Mouse (Mus musculus): ENCODE measurements at regions not wholly inside any gene's neighbourhood (a gene's known extent, or its start where the extent isn't known, plus 50 kb on each side); places are given as distances from the start of the nearest gene placed in this dataset.

- DNase-seq (ENCODE audit: low read depth, low spot score), result no peak
Observed at GRCm38 (mm10) chr15:87229951-87230350, 314.1 kb upstream of the Fam19a5 start.

- DNase-seq (ENCODE audit: low read depth, low spot score), result no peak
Observed at GRCm38 (mm10) chr15:87236096-87236495, 308.0 kb upstream of the Fam19a5 start.

DNA sequence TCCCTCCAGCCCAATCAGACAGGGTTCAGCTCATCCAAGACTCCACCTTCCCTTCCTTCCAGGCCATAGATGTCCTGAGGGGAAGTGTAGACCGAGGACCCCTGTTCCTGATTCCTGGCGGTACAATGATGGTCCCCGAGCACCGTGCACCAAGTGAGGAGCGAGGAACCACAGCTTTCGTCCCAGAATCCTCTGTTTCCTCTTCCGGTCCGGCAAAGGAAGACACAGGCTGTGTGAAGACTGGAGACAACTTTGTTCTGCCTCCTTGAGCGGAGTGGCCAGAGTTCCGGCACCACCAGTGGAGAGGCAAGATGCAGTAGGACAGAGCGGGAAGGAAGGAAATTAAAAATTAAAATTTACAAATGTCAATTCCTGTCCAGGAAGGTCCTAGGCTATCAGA lies 305.0 kb upstream of the Fam19a5 start:
- DNase-seq (ENCODE audit: low read depth, low spot score), result no peak

DNA sequence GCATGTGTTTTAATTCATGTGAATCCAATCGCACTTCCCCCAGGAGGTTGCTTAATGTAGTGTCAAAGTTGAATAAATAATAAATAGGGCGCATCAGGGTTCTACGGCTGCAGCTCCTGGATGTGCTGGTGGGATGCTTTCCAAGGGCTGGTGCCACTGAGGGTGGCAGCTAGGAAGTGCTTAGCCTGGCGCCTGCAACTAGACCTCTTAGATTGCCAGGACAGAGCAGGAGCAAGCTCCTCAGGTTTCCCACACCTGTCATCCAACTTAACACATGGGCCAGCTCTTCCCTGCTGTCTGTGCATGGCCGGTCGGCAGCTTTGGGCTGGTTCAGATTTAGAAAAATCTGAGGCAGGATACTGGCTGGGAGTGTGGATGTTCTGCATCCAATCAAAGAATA lies 282.6 kb upstream of the Fam19a5 start:
- DNase-seq (ENCODE audit: low read depth, low spot score), result no peak

GRCm38 (mm10) chr15:87264906-87265305 lies 279.2 kb upstream of the Fam19a5 start:
- DNase-seq (ENCODE audit: low read depth, low spot score), result no peak

- no peak for DNase-seq (ENCODE audit: low read depth, low spot score)
Observed at GRCm38 (mm10) chr15:87290987-87291529, 253.0 kb upstream of the Fam19a5 start.

- no peak for DNase-seq (ENCODE audit: low read depth, low spot score)
Observed at GRCm38 (mm10) chr15:87319896-87320295, 224.2 kb upstream of the Fam19a5 start.

DNA sequence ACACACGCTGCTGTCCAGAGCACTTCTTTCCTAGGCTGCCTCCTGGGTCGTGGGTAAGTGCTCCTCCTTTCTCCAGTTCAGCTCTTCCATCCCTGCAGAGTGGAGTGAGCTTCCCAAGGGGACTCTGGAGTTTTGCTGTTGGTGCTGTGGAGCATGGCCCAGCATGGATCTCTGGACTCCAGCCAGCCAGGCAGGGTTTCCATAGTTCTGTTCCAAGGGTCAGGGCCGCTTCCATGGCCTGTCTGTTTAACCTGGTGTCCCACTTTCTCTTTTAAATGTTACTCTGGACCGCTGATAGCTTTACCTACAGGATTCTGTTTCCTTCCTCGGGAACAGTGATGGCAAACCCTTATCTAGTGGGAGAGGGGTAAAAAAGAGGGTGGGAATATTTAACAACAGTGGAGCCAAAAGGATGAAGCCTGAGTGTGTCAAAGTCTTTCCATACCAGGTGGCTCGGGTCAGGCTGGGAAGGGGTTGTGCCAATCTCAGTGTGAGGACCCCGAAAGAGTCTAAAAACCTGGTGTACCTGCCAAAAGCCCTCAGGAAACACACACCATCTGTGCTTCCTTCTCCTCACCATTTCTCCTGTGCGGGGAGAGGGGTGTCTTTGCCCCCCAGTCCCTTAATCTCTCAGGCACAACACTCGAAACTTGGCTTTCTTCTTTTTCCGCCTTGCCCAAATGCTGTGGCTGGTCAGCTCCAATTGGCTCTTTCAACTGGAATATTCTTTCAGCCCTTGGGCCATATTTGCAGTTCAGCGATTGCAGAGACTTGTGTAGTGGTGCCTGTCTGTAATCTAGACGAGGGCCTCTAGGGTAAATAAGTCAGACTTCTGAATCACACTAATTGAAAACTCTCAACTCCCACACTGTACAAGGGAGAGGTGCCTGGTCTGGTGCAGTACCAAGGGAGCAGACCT lies 222.8 kb upstream of the Fam19a5 start:
- no peak for DNase-seq (ENCODE audit: low read depth, low spot score)

DNA sequence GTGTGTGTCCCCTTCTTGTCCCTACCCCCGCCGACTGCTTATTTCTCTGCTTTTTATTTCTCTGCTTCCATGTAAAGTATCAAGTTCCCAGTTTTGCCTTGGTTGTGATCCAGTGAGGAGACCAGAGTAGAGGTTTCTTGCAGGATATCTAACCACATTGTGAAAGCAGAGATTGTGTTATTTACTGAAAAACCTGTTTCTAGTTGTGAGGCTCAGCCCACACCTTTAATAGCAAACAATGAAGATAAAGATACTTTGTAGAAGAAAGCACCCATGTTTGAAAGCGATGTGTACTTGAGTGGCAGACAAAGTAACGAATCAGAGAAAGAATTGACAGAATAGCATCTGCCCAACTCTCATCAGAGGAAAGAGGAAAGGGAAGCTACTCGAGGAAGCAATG lies 218.7 kb upstream of the Fam19a5 start:
- DNase-seq (ENCODE audit: low read depth, low spot score), result no peak

- DNase-seq (ENCODE audit: low read depth, low spot score), result no peak
Observed at GRCm38 (mm10) chr15:87326281-87326680, 217.8 kb upstream of the Fam19a5 start.

GRCm38 (mm10) chr15:87332441-87332840 lies 211.7 kb upstream of the Fam19a5 start:
- DNase-seq (ENCODE audit: low read depth, low spot score), result no peak

- no peak for DNase-seq (ENCODE audit: low read depth, low spot score)
Observed at GRCm38 (mm10) chr15:87333527-87333926, 210.6 kb upstream of the Fam19a5 start.

- no peak for DNase-seq (ENCODE audit: low read depth, low spot score)
Observed at GRCm38 (mm10) chr15:87334430-87334829, 209.7 kb upstream of the Fam19a5 start.

GRCm38 (mm10) chr15:87335324-87335723 lies 208.8 kb upstream of the Fam19a5 start:
- no peak for DNase-seq (ENCODE audit: low read depth, low spot score)

- no peak for DNase-seq (ENCODE audit: low read depth, low spot score)
Observed at GRCm38 (mm10) chr15:87335737-87336136, 208.4 kb upstream of the Fam19a5 start.

DNA sequence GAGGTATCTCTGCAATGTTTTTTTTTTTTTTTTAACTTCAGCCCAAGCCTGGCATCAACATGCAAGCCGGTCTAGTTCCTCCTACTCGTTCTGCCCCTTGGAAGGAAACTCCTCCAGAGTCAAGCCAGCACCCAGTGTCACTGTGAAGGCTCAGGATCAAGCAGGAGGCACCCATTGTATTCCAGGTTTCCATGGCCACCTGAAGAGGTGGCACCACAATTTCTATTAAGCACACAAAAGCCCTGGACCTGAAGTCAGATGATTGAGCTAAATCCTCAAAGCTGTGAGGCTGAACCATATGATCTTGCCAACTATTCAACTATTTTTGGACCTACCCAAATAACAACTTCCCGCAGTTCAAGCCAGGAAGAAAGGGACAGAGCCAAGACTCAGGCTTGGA lies 204.2 kb upstream of the Fam19a5 start:
- no peak for DNase-seq (ENCODE audit: low read depth, low spot score)

GRCm38 (mm10) chr15:87342656-87343055 lies 201.4 kb upstream of the Fam19a5 start:
- DNase-seq (ENCODE audit: low read depth, low spot score), result no peak

DNA sequence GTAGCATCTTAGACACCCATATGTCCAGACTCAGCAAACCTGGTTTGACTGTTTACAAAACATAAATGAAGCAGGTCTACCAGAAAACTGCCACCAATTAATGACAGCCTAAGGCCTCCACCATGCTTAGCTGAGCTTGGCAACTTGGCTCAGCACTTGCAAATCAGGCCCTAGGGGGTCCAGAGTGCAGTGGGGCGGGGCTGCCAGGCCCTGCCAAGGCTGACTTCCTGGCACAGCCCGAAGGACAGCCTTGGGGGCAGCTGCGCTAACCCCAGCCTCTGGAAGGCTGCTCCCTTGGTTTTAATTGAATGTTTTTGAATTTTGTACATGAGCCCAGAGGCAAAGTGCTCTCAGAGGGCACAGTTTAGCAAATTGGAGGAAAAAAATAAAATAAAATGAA lies 198.3 kb upstream of the Fam19a5 start:
- DNase-seq (ENCODE audit: low read depth, low spot score), result no peak

DNA sequence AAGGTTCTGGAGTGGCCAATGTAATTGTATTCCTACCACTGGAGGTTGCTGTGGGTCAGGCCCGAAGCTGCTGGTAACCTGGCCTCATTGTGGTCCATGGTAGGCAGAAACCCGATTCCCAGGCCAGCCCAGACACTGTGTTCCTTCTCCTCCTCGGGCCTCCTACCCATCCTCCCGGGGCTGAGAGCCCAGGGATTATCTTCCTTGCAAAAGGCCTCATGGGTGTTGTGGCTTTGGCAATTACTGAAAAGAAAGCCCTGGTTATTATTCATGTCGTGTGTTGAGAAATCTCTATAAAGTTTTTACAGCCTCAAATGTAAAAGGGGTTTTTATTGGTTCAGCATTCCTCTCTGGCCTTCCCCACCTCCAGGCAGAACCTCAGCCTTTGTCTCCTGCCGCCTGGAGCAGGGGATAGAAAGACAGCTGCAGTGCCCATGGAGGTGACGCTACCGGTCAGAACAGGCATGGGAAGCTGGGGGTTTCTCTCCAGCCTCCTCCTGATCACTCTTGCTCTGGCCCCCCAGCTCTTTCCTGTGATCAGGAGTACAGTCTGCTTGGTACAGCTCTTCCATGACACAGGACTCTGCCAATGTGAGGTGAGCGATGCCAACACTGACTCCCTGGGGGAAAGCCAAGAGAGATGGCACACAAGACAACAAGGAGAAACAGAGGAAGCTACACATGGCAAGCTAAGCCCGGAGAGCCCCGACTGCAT lies 194.4 kb upstream of the Fam19a5 start:
- no peak for DNase-seq (ENCODE audit: low read depth, low spot score)

- DNase-seq (ENCODE audit: low read depth, low spot score), result no peak
Observed at GRCm38 (mm10) chr15:87352812-87353211, 191.3 kb upstream of the Fam19a5 start.

- no peak for DNase-seq (ENCODE audit: low read depth, low spot score)
Observed at GRCm38 (mm10) chr15:87353886-87354285, 190.2 kb upstream of the Fam19a5 start.

GRCm38 (mm10) chr15:87360457-87360856 lies 183.6 kb upstream of the Fam19a5 start:
- DNase-seq (ENCODE audit: low read depth, low spot score), result no peak

Measured in CD4-positive, CD25-positive, alpha-beta regulatory T cell, adult 2 months (primary cell).